Comparison of ENCODE assay signal across 11 mouse cellular contexts in genomic region chr1:194629135-194629689, GRCm38 (mm10). TPM values are rescaled to one million over a fixed set of nuclear protein-coding genes. Genes with fewer than 3 reads are reported as not detected.
DNase-seq lines count a peak whose midpoint lies in the region; ATAC-seq and TF ChIP-seq lines count a peak whose summit lies in the region.
"Had no signal": no experiment of that assay in that cellular context is flagged by ENCODE, and none has a peak within 500 bp of the region (broad histone marks: within the 10 kb centered on the region; RNA-seq: fewer than 3 reads in every experiment).

No protein-coding gene starts in this region.

- no peak overlapping the region for H3K4me3 ChIP-seq in kidney, embryonic 16.5 days (ENCODE audit: low read length)
- H3K4me3 ChIP-seq in forebrain, embryonic 10.5 days, result no peak overlapping the region
- H3K4me3 ChIP-seq in limb, embryonic 14.5 days (replicated peaks; ENCODE audit: low read length), result no peak overlapping the region
- no peak overlapping the region for H3K4me3 ChIP-seq in neural tube, embryonic 14.5 days (ENCODE audit: low read depth, low read length)
- no peak overlapping the region for H3K4me3 ChIP-seq in kidney, embryonic 15.5 days (replicated peaks)
- H3K4me3 ChIP-seq: liver, embryonic 15.5 days had no signal

- H3K36me3 ChIP-seq in kidney, embryonic 16.5 days (ENCODE audit: insufficient read depth, low read length), result no peaks in the 10 kb centered on the region
- no peaks in the 10 kb centered on the region for H3K36me3 ChIP-seq in forebrain, embryonic 10.5 days (replicated peaks)
- no peaks in the 10 kb centered on the region for H3K36me3 ChIP-seq in limb, embryonic 14.5 days (ENCODE audit: control insufficient read depth, insufficient read depth, low read length)
- H3K36me3 ChIP-seq in neural tube, embryonic 14.5 days (ENCODE audit: control insufficient read depth, insufficient read depth, low read length), result peaks cover 5% of the 10 kb centered on the region; the same call in 1 of the 2 replicates
- H3K36me3 ChIP-seq in kidney, embryonic 15.5 days, result no peaks in the 10 kb centered on the region
- H3K36me3 ChIP-seq: liver, embryonic 15.5 days had no signal

- DNase-seq in kidney, adult 8-10 months, result no peak
- DNase-seq in forebrain, embryonic 10.5 days (ENCODE audit: extremely low spot score, low spot score), result peak; percentile 31
- DNase-seq in limb, embryonic 14.5 days (ENCODE audit: low spot score), result no peak
- no peak for DNase-seq in spleen, postnatal 14 days (ENCODE audit: low spot score in 2 of 2)
- DNase-seq in cerebellum, postnatal 36 days, result no peak
- DNase-seq: gastrocnemius, postnatal 14 days had no signal

- ATAC-seq in kidney, embryonic 16.5 days (ENCODE audit: low FRiP score, low TSS enrichment), result 0 out of 2 replicates have a peak, but pooled peaks have one; percentile 28
- 0 out of 2 replicates have a peak, but pooled peaks have one; percentile 23 for ATAC-seq in limb, embryonic 14.5 days (ENCODE audit: low FRiP score, low read depth)
- peak; percentile 57; the same call in 1 of the 2 replicates for ATAC-seq in neural tube, embryonic 14.5 days (ENCODE audit: low read depth)
- ATAC-seq in kidney, embryonic 15.5 days (replicated peaks; ENCODE audit: low FRiP score), result no peak
- ATAC-seq: activated CD4-positive, CD25-positive, alpha-beta regulatory T cell, adult 4 months had no signal

- no peak overlapping the region for H3K4me2 ChIP-seq in kidney, embryonic 16.5 days (replicated peaks; ENCODE audit: low read depth, low read length)
- no peak overlapping the region for H3K4me2 ChIP-seq in limb, embryonic 14.5 days (replicated peaks; ENCODE audit: low read depth, low read length, severe bottlenecking)
- H3K4me2 ChIP-seq in neural tube, embryonic 14.5 days (ENCODE audit: low read depth, low read length), result peak overlapping the region; percentile 12; the same call in 1 of the 2 replicates
- H3K4me2 ChIP-seq in kidney, embryonic 15.5 days, result no peak overlapping the region
- H3K4me2 ChIP-seq: liver, embryonic 15.5 days had no signal

- H3K27ac ChIP-seq in kidney, embryonic 16.5 days (ENCODE audit: low read length), result no peak overlapping the region
- peak overlapping the region; percentile 44 for H3K27ac ChIP-seq in forebrain, embryonic 10.5 days
- H3K27ac ChIP-seq in limb, embryonic 14.5 days (replicated peaks; ENCODE audit: low read depth, low read length), result no peak overlapping the region
- no peak overlapping the region for H3K27ac ChIP-seq in neural tube, embryonic 14.5 days (ENCODE audit: low read depth, low read length)
- H3K27ac ChIP-seq in kidney, embryonic 15.5 days, result no peak overlapping the region
- H3K27ac ChIP-seq: liver, embryonic 15.5 days had no signal

- H3K27me3 ChIP-seq in kidney, embryonic 16.5 days (ENCODE audit: insufficient read depth, low read length), result no peaks in the 10 kb centered on the region
- H3K27me3 ChIP-seq in forebrain, embryonic 10.5 days (ENCODE audit: poor library complexity, severe bottlenecking), result peaks cover 32% of the 10 kb centered on the region
- H3K27me3 ChIP-seq in limb, embryonic 14.5 days (ENCODE audit: control insufficient read depth, insufficient read depth, low read length), result no peaks in the 10 kb centered on the region
- no peaks in the 10 kb centered on the region for H3K27me3 ChIP-seq in neural tube, embryonic 14.5 days (ENCODE audit: control insufficient read depth, insufficient read depth, low read length)
- H3K27me3 ChIP-seq in kidney, embryonic 15.5 days, result no peaks in the 10 kb centered on the region
- H3K27me3 ChIP-seq: liver, embryonic 15.5 days had no signal

- TF ChIP-seq POLR2A in limb, embryonic 14.5 days (IDR thresholded peaks at IDR 0.05; ENCODE audit: borderline replicate concordance, extremely low read depth, insufficient read depth, insufficient read length), result no peak

- 45% methylated on average over 2 of the region's 2 CpGs for WGBS in kidney, embryonic 16.5 days
- WGBS in forebrain, embryonic 10.5 days, result 11% methylated on average over 2 of the region's 2 CpGs
- 53% methylated on average over 2 of the region's 2 CpGs for WGBS in limb, embryonic 14.5 days
- 5% methylated on average over 2 of the region's 2 CpGs for WGBS in neural tube, embryonic 14.5 days
- 59% methylated on average over 2 of the region's 2 CpGs for WGBS in kidney, embryonic 15.5 days

- H3K9me3 ChIP-seq in kidney, embryonic 16.5 days (ENCODE audit: low read length), result no peaks in the 10 kb centered on the region
- H3K9me3 ChIP-seq in forebrain, embryonic 10.5 days, result no peaks in the 10 kb centered on the region
- no peaks in the 10 kb centered on the region for H3K9me3 ChIP-seq in limb, embryonic 14.5 days (ENCODE audit: control insufficient read depth, low read length)
- no peaks in the 10 kb centered on the region for H3K9me3 ChIP-seq in neural tube, embryonic 14.5 days (ENCODE audit: control insufficient read depth, low read length)
- no peaks in the 10 kb centered on the region for H3K9me3 ChIP-seq in kidney, embryonic 15.5 days (replicated peaks)
- H3K9me3 ChIP-seq: liver, embryonic 15.5 days had no signal

- H3K9ac ChIP-seq in kidney, embryonic 16.5 days (replicated peaks; ENCODE audit: low read length), result 0 out of 2 replicates have a peak overlapping the region, but pooled peaks have one; percentile 15
- no peak overlapping the region for H3K9ac ChIP-seq in limb, embryonic 14.5 days (ENCODE audit: low read depth, low read length, severe bottlenecking)
- H3K9ac ChIP-seq in neural tube, embryonic 14.5 days (replicated peaks; ENCODE audit: low read depth, low read length), result no peak overlapping the region
- no peak overlapping the region for H3K9ac ChIP-seq in kidney, embryonic 15.5 days
- H3K9ac ChIP-seq: liver, embryonic 15.5 days had no signal

- peaks cover 33% of the 10 kb centered on the region for H3K4me1 ChIP-seq in kidney, embryonic 16.5 days (ENCODE audit: insufficient read depth, low read length)
- peaks cover 75% of the 10 kb centered on the region for H3K4me1 ChIP-seq in forebrain, embryonic 10.5 days
- peaks cover 8% of the 10 kb centered on the region; the same call in 1 of the 2 replicates for H3K4me1 ChIP-seq in limb, embryonic 14.5 days (ENCODE audit: control insufficient read depth, insufficient read depth, low read length)
- peaks cover 75% of the 10 kb centered on the region for H3K4me1 ChIP-seq in neural tube, embryonic 14.5 days (ENCODE audit: control insufficient read depth, insufficient read depth, low read length)
- H3K4me1 ChIP-seq in kidney, embryonic 15.5 days, result peaks cover 40% of the 10 kb centered on the region

RNA-seq across cellular contexts. Expression of gene Plxna2, which starts 11.2 kb away (rescaled TPM):
- 6.0 and 6.7 TPM in 2 replicates for polyA plus RNA-seq in kidney, embryonic 16.5 days (2015; fragmentation: Nextera tagmentation; extraction: Ambion mirVana)
- 6.5 and 7.4 TPM in 2 replicates for polyA plus RNA-seq in forebrain, embryonic 10.5 days (2016; fragmentation: Nextera tagmentation; extraction: Ambion mirVana)
- 10.8 and 11.0 TPM in 2 replicates for polyA plus RNA-seq in limb, embryonic 14.5 days (2012; rRNA removed)
- polyA plus RNA-seq in limb, embryonic 14.5 days (2014; fragmentation: Nextera tagmentation; extraction: Ambion mirVana), result 10.2 and 11.9 TPM in 2 replicates
- polyA plus RNA-seq in neural tube, embryonic 14.5 days (2014; fragmentation: Nextera tagmentation; extraction: Ambion mirVana), result 76.0 and 79.2 TPM in 2 replicates
- 5.7 and 6.3 TPM in 2 replicates for polyA plus RNA-seq in kidney, embryonic 15.5 days (2015; fragmentation: Nextera tagmentation; extraction: Ambion mirVana)
- polyA plus RNA-seq: activated CD4-positive, CD25-positive, alpha-beta regulatory T cell, adult 4 months had no signal
